Mouse (Mus musculus) MEL (cell line): ENCODE measurements at regions not wholly inside any gene's neighbourhood (a gene's known extent, or its start where the extent isn't known, plus 50 kb on each side); places are given as distances from the start of the nearest gene placed in this dataset.
"Not testable (repeated sequence)": the region's sequence is repeated elsewhere in the genome, so short reads cannot be mapped to it uniquely, and the experiment has no call there.

Experiments
- DNase-seq: peaks from one replicate; pipeline ENCODE4 v3.0.0; 2011; ENCODE audit warnings: low read depth, low spot score
- H3K27ac ChIP-seq: 2 replicates; pipeline ENCODE4 v1.5.1; 2012; ENCODE audit warnings: low read depth, mild to moderate bottlenecking, control low read depth, low read length, moderate library complexity; ENCODE audit not compliant: control insufficient read depth
- H3K27me3 ChIP-seq, 2 experiments: fragments of 150-350 bp in 1 of 2; sonication (generic) in 1 of 2; 2 replicates each; pipeline ENCODE4 v1.6.1; 2012; ENCODE audit warnings: low read length in 2 of 2, mild to moderate bottlenecking in 2 of 2, improper control_type of control experiment in 1 of 2, moderate library complexity in 1 of 2; ENCODE audit not compliant: insufficient read depth in 2 of 2, control insufficient read depth in 1 of 2
- H3K36me3 ChIP-seq, 2 experiments: 2 replicates each; pipeline ENCODE4 v1.6.1; 2012 to 2014; ENCODE audit warnings: low read length in 2 of 2, improper control_type of control experiment in 1 of 2, inconsistent platforms in 1 of 2, mild to moderate bottlenecking in 1 of 2; ENCODE audit not compliant: insufficient read depth in 2 of 2, control insufficient read depth in 1 of 2
- H3K4me1 ChIP-seq, 2 experiments: fragments of 150-350 bp in 1 of 2; sonication (generic) in 1 of 2; 2 replicates each; pipeline ENCODE4 v1.6.1; 2012; ENCODE audit warnings: low read length in 2 of 2, improper control_type of control experiment in 1 of 2, mild to moderate bottlenecking in 1 of 2; ENCODE audit not compliant: insufficient read depth in 2 of 2, control insufficient read depth in 1 of 2
- H3K4me3 ChIP-seq, 2 experiments: fragments of 150-350 bp in 1 of 2; sonication (generic) in 1 of 2; 2 replicates each; pipeline ENCODE4 v1.5.1; 2012; ENCODE audit warnings: low read depth in 2 of 2, low read length in 2 of 2, mild to moderate bottlenecking in 2 of 2, moderate library complexity in 2 of 2, control low read depth in 1 of 2, improper control_type of control experiment in 1 of 2; ENCODE audit not compliant: control insufficient read depth in 1 of 2, insufficient read depth in 1 of 2
- H3K79me2 ChIP-seq: 2 replicates; pipeline ENCODE4 v1.6.1; 2012; ENCODE audit warnings: mild to moderate bottlenecking, low read length, moderate library complexity; ENCODE audit not compliant: control insufficient read depth, poor library complexity, insufficient read depth
- H3K9ac ChIP-seq: 2 replicates; pipeline ENCODE4 v1.6.1; 2012; ENCODE audit warnings: low read depth, mild to moderate bottlenecking, control low read depth, low read length, moderate library complexity; ENCODE audit not compliant: control insufficient read depth, poor library complexity, severe bottlenecking
- H3K9me3 ChIP-seq: fragments of 150-350 bp; sonication (generic); replicated peaks from 2 replicates; pipeline ENCODE4 v1.6.1; 2012; ENCODE audit warnings: mild to moderate bottlenecking, low read length, improper control_type of control experiment, moderate library complexity; ENCODE audit not compliant: insufficient read depth
- BHLHE40 ChIP-seq: IDR thresholded peaks from 2 replicates; pipeline ENCODE4 v1.6.1; 2012; ENCODE audit warnings: low read depth, mild to moderate bottlenecking, inconsistent platforms, low read length, improper control_type of control experiment, borderline replicate concordance
- CHD1 ChIP-seq: IDR thresholded peaks from 2 replicates; pipeline ENCODE4 v1.6.1; 2012; ENCODE audit warnings: low read depth, mild to moderate bottlenecking, inconsistent platforms, low read length, improper control_type of control experiment
- CHD2 ChIP-seq: IDR thresholded peaks from 2 replicates; pipeline ENCODE4 v1.6.1; 2011; ENCODE audit warnings: low read length, improper control_type of control experiment
- CTCF ChIP-seq, 3 experiments: IDR thresholded peaks in 2 of 3; conservative IDR thresholded peaks in 1 of 3; 2 replicates each; pipeline ENCODE4 v1.5.1; 2011 to 2012; ENCODE audit warnings: low read length in 3 of 3, low read depth in 2 of 3, mild to moderate bottlenecking in 2 of 3, improper control_type of control experiment in 1 of 3, inconsistent platforms in 1 of 3, mixed read lengths in 1 of 3, moderate library complexity in 1 of 3; ENCODE audit not compliant: control insufficient read depth in 1 of 3, insufficient read depth in 1 of 3, poor library complexity in 1 of 3, severe bottlenecking in 1 of 3
- EP300 ChIP-seq, 2 experiments: IDR thresholded peaks; 2 replicates each; pipeline ENCODE4 v1.6.1; 2011; ENCODE audit warnings: improper control_type of control experiment in 2 of 2, low read length in 2 of 2, low read depth in 1 of 2, mild to moderate bottlenecking in 1 of 2
- ETS1 ChIP-seq: IDR thresholded peaks from 2 replicates; pipeline ENCODE4 v1.6.1; 2012; ENCODE audit warnings: low read depth, mild to moderate bottlenecking, inconsistent platforms, low read length, improper control_type of control experiment, moderate library complexity
- GATA1 ChIP-seq: IDR thresholded peaks from 2 replicates; pipeline ENCODE4 v1.6.1; 2011; ENCODE audit warnings: low read depth, low read length, improper control_type of control experiment
- HCFC1 ChIP-seq: IDR thresholded peaks from 2 replicates; pipeline ENCODE4 v1.6.1; 2012; ENCODE audit warnings: low read depth, mild to moderate bottlenecking, inconsistent platforms, low read length, improper control_type of control experiment, moderate library complexity
- JUND ChIP-seq: IDR thresholded peaks from 2 replicates; pipeline ENCODE4 v1.6.1; 2011; ENCODE audit warnings: low read depth, mild to moderate bottlenecking, improper control_type of control experiment, low read length
- MAFK ChIP-seq: IDR thresholded peaks from 2 replicates; pipeline ENCODE4 v1.6.1; 2011; ENCODE audit warnings: low read depth, mild to moderate bottlenecking, low read length, improper control_type of control experiment, borderline replicate concordance
- MAZ ChIP-seq: IDR thresholded peaks from 2 replicates; pipeline ENCODE4 v1.6.1; 2012; ENCODE audit warnings: low read depth, mild to moderate bottlenecking, inconsistent platforms, low read length, improper control_type of control experiment
- NRF1 ChIP-seq: IDR thresholded peaks from 2 replicates; pipeline ENCODE4 v1.6.1; 2014; ENCODE audit warnings: low read depth, mild to moderate bottlenecking, inconsistent platforms, low read length, improper control_type of control experiment, moderate library complexity; ENCODE audit not compliant: poor library complexity, insufficient read depth, severe bottlenecking
- POLR2A ChIP-seq, 2 experiments: IDR thresholded peaks; 2 replicates each; pipeline ENCODE4 v1.6.1; 2011 to 2012; ENCODE audit warnings: low read length in 2 of 2, mild to moderate bottlenecking in 2 of 2, control low read depth in 1 of 2, improper control_type of control experiment in 1 of 2, low read depth in 1 of 2, moderate library complexity in 1 of 2; ENCODE audit not compliant: control insufficient read depth in 1 of 2, insufficient read depth in 1 of 2, poor library complexity in 1 of 2
- POLR2AphosphoS5 ChIP-seq: IDR thresholded peaks from 2 replicates; pipeline ENCODE4 v1.6.1; 2012; ENCODE audit warnings: low read depth, borderline replicate concordance, mild to moderate bottlenecking, inconsistent platforms, low read length, moderate library complexity, mixed read lengths
- RAD21 ChIP-seq: IDR thresholded peaks from 2 replicates; pipeline ENCODE4 v1.6.1; 2011; ENCODE audit warnings: mild to moderate bottlenecking, low read depth, low read length, improper control_type of control experiment
- RCOR1 ChIP-seq: IDR thresholded peaks from 2 replicates; pipeline ENCODE4 v1.6.1; 2012; ENCODE audit warnings: low read depth, mild to moderate bottlenecking, inconsistent platforms, low read length, improper control_type of control experiment
- SIN3A ChIP-seq: IDR thresholded peaks from 2 replicates; pipeline ENCODE4 v1.6.1; 2012; ENCODE audit warnings: low read length, improper control_type of control experiment, inconsistent platforms
- SMC3 ChIP-seq: IDR thresholded peaks from 2 replicates; pipeline ENCODE4 v1.6.1; 2011; ENCODE audit warnings: low read depth, low read length, improper control_type of control experiment
- TBP ChIP-seq: IDR thresholded peaks from 2 replicates; pipeline ENCODE4 v1.8.0; 2011; ENCODE audit warnings: low read depth, low read length, improper control_type of control experiment
- TCF12 ChIP-seq: IDR thresholded peaks from 2 replicates; pipeline ENCODE4 v1.6.1; 2014; ENCODE audit warnings: low read depth, mild to moderate bottlenecking, inconsistent platforms, low read length, improper control_type of control experiment, moderate library complexity
- USF1 ChIP-seq: IDR thresholded peaks from 2 replicates; pipeline ENCODE4 v1.6.1; 2014; ENCODE audit warnings: low read depth, mild to moderate bottlenecking, inconsistent platforms, low read length, improper control_type of control experiment, moderate library complexity
- USF2 ChIP-seq, 2 experiments: IDR thresholded peaks; 2 replicates each; pipeline ENCODE4 v1.6.1; 2011 to 2012; ENCODE audit warnings: improper control_type of control experiment in 2 of 2, low read length in 2 of 2, borderline replicate concordance in 1 of 2, inconsistent platforms in 1 of 2, low read depth in 1 of 2, mild to moderate bottlenecking in 1 of 2; ENCODE audit not compliant: insufficient read depth in 1 of 2

- H3K4me3 ChIP-seq = no peak overlapping the region
- H3K36me3 ChIP-seq = no peaks in the 10 kb centered on the region
- no peaks in the 10 kb centered on the region for H3K9me3 ChIP-seq
- H3K27ac ChIP-seq = no peak overlapping the region
- no peaks in the 10 kb centered on the region for H3K4me1 ChIP-seq
- H3K27me3 ChIP-seq = no peaks in the 10 kb centered on the region
- no peak overlapping the region for H3K9ac ChIP-seq
- no peak for DNase-seq
- TF ChIP-seq POLR2A (IDR thresholded peaks at IDR 0.05; ENCODE audit: control insufficient read depth in 1 of 2, insufficient read depth in 1 of 2, low read depth in 1 of 2, low read length in 2 of 2, poor library complexity in 1 of 2) (no peak), SIN3A (no peak), BHLHE40 (no peak), JUND (no peak), CHD1 (no peak), SMC3 (no peak), HCFC1 (no peak), POLR2AphosphoS5 (no peak), NRF1 (no peak), MAZ (no peak), MAFK (no peak), GATA1 (no peak), RCOR1 (no peak), RAD21 (no peak), TCF12 (no peak)
- no peaks in the 10 kb centered on the region for H3K79me2 ChIP-seq
Observed at GRCm38 (mm10) chr4:10745207-10745606, 129.1 kb upstream of the 2610301B20Rik start.

DNA sequence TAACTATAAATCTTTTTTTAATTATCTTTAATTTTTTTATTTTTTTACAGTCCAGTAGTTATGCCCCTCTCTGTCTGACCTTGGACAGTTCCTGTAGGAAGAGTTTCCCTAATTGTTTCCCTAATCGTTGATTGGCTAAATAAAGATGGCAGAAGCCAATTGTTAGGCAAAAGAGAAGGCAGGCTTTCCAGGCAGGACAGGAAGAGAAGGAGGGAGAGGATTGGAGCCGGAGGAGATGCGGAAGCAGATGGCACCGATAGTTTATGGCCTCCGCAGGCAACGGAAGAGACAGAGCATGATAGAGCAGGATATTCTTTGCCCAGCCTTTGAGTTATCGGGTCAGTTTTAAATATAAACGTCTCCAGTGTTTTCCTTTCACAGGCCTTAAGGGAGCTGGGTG lies 125.5 kb upstream of the 2610301B20Rik start:
- H3K27ac ChIP-seq = no peak overlapping the region
- DNase-seq = no peak
- H3K27me3 ChIP-seq = no peaks in the 10 kb centered on the region
- H3K36me3 ChIP-seq = no peaks in the 10 kb centered on the region
- H3K9ac ChIP-seq = no peak overlapping the region
- H3K9me3 ChIP-seq = no peaks in the 10 kb centered on the region
- H3K4me1 ChIP-seq = no peaks in the 10 kb centered on the region
- no peak for TF ChIP-seq TBP
- no peak for TF ChIP-seq CHD1
- TF ChIP-seq USF2 (IDR thresholded peaks at IDR 0.05; ENCODE audit: borderline replicate concordance in 1 of 2, insufficient read depth in 1 of 2, low read depth in 1 of 2, low read length in 2 of 2) = no peak
- no peak for TF ChIP-seq CHD2
- no peak for TF ChIP-seq POLR2AphosphoS5
- no peak for TF ChIP-seq ETS1
- TF ChIP-seq EP300 (IDR thresholded peaks at IDR 0.05; ENCODE audit: low read depth in 1 of 2, low read length in 2 of 2) = no peak
- no peak for TF ChIP-seq CTCF (IDR thresholded peaks at IDR 0.05 in 2 of 3, conservative IDR thresholded peaks at IDR 0.05 in 1 of 3; ENCODE audit: control insufficient read depth in 1 of 3, insufficient read depth in 1 of 3, low read depth in 2 of 3, low read length in 3 of 3, poor library complexity in 1 of 3, severe bottlenecking in 1 of 3)
- TF ChIP-seq USF1 = no peak
- TF ChIP-seq TCF12 = no peak
- TF ChIP-seq MAFK = no peak
- H3K4me3 ChIP-seq = no peak overlapping the region
- no peaks in the 10 kb centered on the region for H3K79me2 ChIP-seq

GRCm38 (mm10) chr4:10750377-10751062 lies 123.8 kb upstream of the 2610301B20Rik start:
- H3K4me1 ChIP-seq, DNase-seq, H3K9ac ChIP-seq, H3K27me3 ChIP-seq, H3K36me3 ChIP-seq, H3K4me3 ChIP-seq, H3K9me3 ChIP-seq, H3K79me2 ChIP-seq, H3K27ac ChIP-seq: not testable (repeated sequence)
